Mouse (Mus musculus): Measurements from ENCODE around the gene Msto1. TPM values are rescaled to one million over a fixed set of nuclear protein-coding genes. Genes with fewer than 3 reads are reported as not detected.

Gene Msto1
- 9.5 and 15.9 TPM in 2 replicates for polyA plus RNA-seq (2012; ENCODE audit: low replicate concordance)

GRCm38 (mm10) chr3:88913511-88914383 lies at the start of gene Msto1:
Gene Msto1, minus strand, starts transcription at chr3:88913999.

DNA sequence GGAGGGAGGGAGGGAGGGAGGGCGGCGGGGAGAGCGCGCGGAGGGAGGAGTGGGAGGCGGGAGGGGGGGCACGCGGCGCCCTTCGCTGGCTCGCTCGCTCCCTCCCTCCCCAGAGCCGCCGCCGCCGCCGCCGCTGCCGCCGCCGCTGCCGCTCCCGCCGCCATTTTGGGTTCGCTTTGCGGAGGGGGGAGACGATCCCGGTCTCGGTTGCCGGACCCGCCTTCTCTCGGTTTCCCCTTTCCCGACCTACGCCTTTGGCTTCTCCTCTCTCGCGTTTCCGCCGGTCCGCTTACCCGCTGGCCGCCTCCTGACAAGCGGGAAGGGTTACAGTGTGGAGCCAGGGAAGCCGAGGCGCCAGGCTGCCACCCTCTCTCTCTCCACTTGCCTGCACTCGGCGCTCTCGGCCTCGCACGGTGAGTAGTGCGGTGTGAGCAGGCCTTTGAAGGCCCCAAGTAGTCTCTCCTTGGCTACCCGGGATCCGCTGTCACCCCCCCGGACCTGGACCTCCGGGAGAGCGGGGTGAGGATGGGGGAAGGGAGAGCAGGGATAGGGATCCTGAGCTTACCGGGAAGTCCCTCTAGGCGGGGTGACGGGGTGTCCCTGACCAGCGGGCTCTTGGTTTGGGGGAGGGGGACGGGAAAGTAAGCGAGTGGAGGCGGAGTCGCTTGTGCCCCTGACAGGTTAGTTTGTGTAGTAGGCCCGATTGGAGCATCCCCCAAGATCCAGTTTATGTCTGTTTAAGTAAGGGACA lies 37.0 kb upstream of the Msto1 start, which contains the start of the genes Ash1l and Dap3:
Gene Ash1l (plus strand): TSS at position 47 of the 751 bp plus-strand sequence.
Gene Dap3 (minus strand): TSS at position 606 of the 751 bp plus-strand sequence.

Other genes with a start within 250 kb of the Msto1 start
- 16.0 and 17.2 TPM in 2 replicates for gene Khdc4, start 228.2 kb downstream of the Msto1 start, polyA plus RNA-seq (2012; ENCODE audit: low replicate concordance)
- 13.0 and 21.9 TPM in 2 replicates for gene Rit1, start 197.2 kb downstream of the Msto1 start, polyA plus RNA-seq (2012; ENCODE audit: low replicate concordance)
- 0.85 and 1.5 TPM in 2 replicates for gene Syt11, start 138.8 kb downstream of the Msto1 start, polyA plus RNA-seq (2012; ENCODE audit: low replicate concordance)
- 5.8 and 12.9 TPM in 2 replicates for gene Gon4l, start 78.8 kb downstream of the Msto1 start, polyA plus RNA-seq (2012; ENCODE audit: low replicate concordance)
- 2.0 and 3.8 TPM in 2 replicates for gene Ash1l, start 36.6 kb upstream of the Msto1 start, polyA plus RNA-seq (2012; ENCODE audit: low replicate concordance)
- gene Dap3, start 37.2 kb upstream of the Msto1 start, polyA plus RNA-seq (2012; ENCODE audit: low replicate concordance), result 22.3 and 106 TPM in 2 replicates
- gene Rusc1, start 179.3 kb upstream of the Msto1 start, polyA plus RNA-seq (2012; ENCODE audit: low replicate concordance), result 12.2 and 18.4 TPM in 2 replicates
- 1.5 and 5.4 TPM in 2 replicates for gene Gm43738, start 187.1 kb upstream of the Msto1 start, polyA plus RNA-seq (2012; ENCODE audit: low replicate concordance)
- gene Fdps, start 188.0 kb upstream of the Msto1 start, polyA plus RNA-seq (2012; ENCODE audit: low replicate concordance), result 2.5 and 4.7 TPM in 2 replicates
- gene Pklr, start 222.1 kb upstream of the Msto1 start, polyA plus RNA-seq (2012; ENCODE audit: low replicate concordance), result 289 and 608 TPM in 2 replicates
- 0.42 and 0.53 TPM in 2 replicates for gene Hcn3, start 246.2 kb upstream of the Msto1 start, polyA plus RNA-seq (2012; ENCODE audit: low replicate concordance)

Measured in leukemia stem cell, adult 10-12 weeks (primary cell).